In the genomic region with DNA sequence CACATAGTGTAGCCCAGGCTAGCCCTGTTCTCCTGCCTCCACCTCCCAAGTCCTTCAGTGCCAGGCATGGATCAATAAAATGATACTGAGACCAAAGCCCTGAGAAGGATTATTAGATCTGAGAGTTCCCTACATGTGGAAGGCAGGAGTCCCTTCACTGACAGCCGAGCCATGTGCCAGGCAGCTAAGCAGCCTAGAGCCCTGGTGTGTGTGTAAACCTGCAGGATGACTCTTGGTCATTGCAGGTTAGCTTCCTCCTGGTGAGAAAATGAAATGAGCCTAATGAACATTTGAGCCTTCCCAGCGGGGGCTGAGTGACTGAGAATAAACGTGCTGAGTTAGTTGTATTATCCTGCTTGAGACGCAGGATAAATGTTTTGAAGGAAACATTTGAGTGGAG, we compare ENCODE assay signal across 13 mouse cellular contexts.
"Had no signal": no experiment of that assay in that cellular context is flagged by ENCODE, and none has a peak within 500 bp of the region (broad histone marks: within the 10 kb centered on the region; RNA-seq: fewer than 3 reads in every experiment).

No protein-coding gene starts in this region.

- H3K4me3 ChIP-seq: left cerebral cortex, adult 2 months; limb, embryonic 10.5 days; liver, embryonic 15.5 days; midbrain, embryonic 13.5 days; myocyte; neural tube, embryonic 15.5 days had no signal

- H3K27me3 ChIP-seq: liver, embryonic 15.5 days; midbrain, embryonic 13.5 days; neural tube, embryonic 15.5 days had no signal

- H3K4me2 ChIP-seq: liver, embryonic 11.5 days; liver, embryonic 15.5 days; midbrain, embryonic 13.5 days; neural tube, embryonic 15.5 days had no signal

- H3K9ac ChIP-seq: liver, embryonic 15.5 days; midbrain, embryonic 13.5 days; neural tube, embryonic 15.5 days had no signal

- H3K9me3 ChIP-seq: limb, embryonic 10.5 days; liver, embryonic 15.5 days; midbrain, embryonic 13.5 days; neural tube, embryonic 15.5 days had no signal

- H3K4me1 ChIP-seq: limb, embryonic 10.5 days; liver, embryonic 15.5 days; neural tube, embryonic 15.5 days had no signal

- ATAC-seq: lung, postnatal 0 days had no signal

- H3K27ac ChIP-seq: left cerebral cortex, adult 2 months; limb, embryonic 10.5 days; liver, embryonic 15.5 days; midbrain, embryonic 13.5 days; neural tube, embryonic 15.5 days; stomach, postnatal 0 days had no signal

- DNase-seq: kidney, postnatal 25 days; lung, adult 2 months; lung, postnatal 36 days; thymus, postnatal 4 days had no signal

- H3K36me3 ChIP-seq: liver, embryonic 15.5 days; neural tube, embryonic 15.5 days had no signal
